Mouse (Mus musculus) embryonic facial prominence, embryonic 15.5 days (tissue): ENCODE data around the gene Gm21094. TPM values are rescaled to one million over a fixed set of nuclear protein-coding genes. Genes with fewer than 3 reads are reported as not detected.
"Not testable (repeated sequence)": the region's sequence is repeated elsewhere in the genome, so short reads cannot be mapped to it uniquely, and the experiment has no call there.

Experiments used
- ATAC-seq: fragments of 200-750 bp; cut with Nextera tagmentation; 2 replicates; pipeline ENCODE4 v1.8.0; 2017; ENCODE audit warnings: low read depth, moderate TSS enrichment; ENCODE audit not compliant: insufficient number of reproducible peaks, low FRiP score, low TSS enrichment
- H3K27ac ChIP-seq: fragments of 300-500 bp; sonication (generic); replicated peaks from 2 replicates; pipeline ENCODE4 v1.5.1; 2015; ENCODE audit warnings: mild to moderate bottlenecking, inconsistent platforms
- H3K27me3 ChIP-seq: fragments of 300-500 bp; sonication (generic); 2 replicates; pipeline ENCODE4 v1.6.1; 2015; ENCODE audit warnings: inconsistent platforms
- H3K36me3 ChIP-seq: fragments of 300-500 bp; sonication (generic); 2 replicates; pipeline ENCODE4 v1.6.1; 2015; ENCODE audit warnings: mild to moderate bottlenecking, inconsistent platforms
- H3K4me1 ChIP-seq: fragments of 300-500 bp; sonication (generic); 2 replicates; pipeline ENCODE4 v1.6.1; 2015; ENCODE audit warnings: inconsistent platforms
- H3K4me2 ChIP-seq: fragments of 300-500 bp; sonication (generic); replicated peaks from 2 replicates; pipeline ENCODE4 v1.6.1; 2015; ENCODE audit warnings: mild to moderate bottlenecking, inconsistent platforms
- H3K4me3 ChIP-seq: fragments of 300-500 bp; sonication (generic); replicated peaks from 2 replicates; pipeline ENCODE4 v1.5.1; 2015; ENCODE audit warnings: mild to moderate bottlenecking, inconsistent platforms
- H3K9ac ChIP-seq: fragments of 300-500 bp; sonication (generic); 2 replicates; pipeline ENCODE4 v1.6.1; 2015; ENCODE audit warnings: inconsistent platforms
- H3K9me3 ChIP-seq: fragments of 300-500 bp; sonication (generic); replicated peaks from 2 replicates; pipeline ENCODE4 v1.6.1; 2016; ENCODE audit warnings: inconsistent platforms
- WGBS: fragments of 180-500 bp; shearing (Covaris S2); methylation state at CpG from one replicate; pipeline ENCODE4 v1.1.7; 2015; 5-methylcytosine and 5-hydroxymethylcytosine counted together
- polyA plus RNA-seq: library from polyadenylated mRNA; unstranded; fragments of >200 nt; fragmentation: Nextera tagmentation; extraction: Ambion mirVana; gene quantifications from 2 replicates; pipeline ENCODE4 v1.2.1, GENCODE M21; 2015

Gene Gm21094
- polyA plus RNA-seq, result not detected in 2 replicates

- no CpG with 5 or more reads among the region's 8 CpGs for WGBS
- not testable (repeated sequence) for H3K27me3 ChIP-seq
Observed at GRCm38 (mm10) chrY:32620343-32620742, at the start of gene Gm21094. Gm21094 (minus strand) TSS chrY:32620443.

More at GRCm38 (mm10) chrY:32620343-32620742, at the start of gene Gm21094:
- H3K9me3 ChIP-seq, H3K9ac ChIP-seq, H3K4me3 ChIP-seq, H3K4me1 ChIP-seq, H3K36me3 ChIP-seq, H3K27ac ChIP-seq, H3K4me2 ChIP-seq, ATAC-seq: not testable (repeated sequence)
